Mouse (Mus musculus): ENCODE data around the gene Exoc6b. TPM values are rescaled to one million over a fixed set of nuclear protein-coding genes. Genes with fewer than 3 reads are reported as not detected.

Gene Exoc6b
- polyA plus RNA-seq, 1 experiment = 7.8 TPM

- peak overlapping the region; percentile 77 for H3K27ac ChIP-seq (ENCODE audit: control insufficient read depth, insufficient read depth, low read depth, low read length)
- peaks cover 35% of the 10 kb centered on the region for H3K4me1 ChIP-seq (ENCODE audit: control insufficient read depth, insufficient read depth, low read length)
- H3K27me3 ChIP-seq (ENCODE audit: control insufficient read depth, insufficient read depth, low read length) = peaks cover 2% of the 10 kb centered on the region; the same call in 1 of the 2 replicates
- H3K36me3 ChIP-seq (ENCODE audit: control insufficient read depth, insufficient read depth, low read length) = no peaks in the 10 kb centered on the region
- peak overlapping the region; percentile 80 for H3K4me3 ChIP-seq (ENCODE audit: control insufficient read depth, low read depth, low read length)
- TF ChIP-seq CTCF (IDR thresholded peaks at IDR 0.05; ENCODE audit: control insufficient read depth, insufficient read depth, insufficient replicate concordance, low read depth, low read length) = no peak
- TF ChIP-seq POLR2A (IDR thresholded peaks at IDR 0.05; ENCODE audit: control insufficient read depth, low read depth, low read length) = no peak
Observed at GRCm38 (mm10) chr6:84586551-84587200, 482.6 kb downstream of the Exoc6b start.

GRCm38 (mm10) chr6:84585686-84586300, 483.5 kb downstream of the Exoc6b start:
- H3K36me3 ChIP-seq (ENCODE audit: control insufficient read depth, insufficient read depth, low read length) = no peaks in the 10 kb centered on the region
- peak overlapping the region; percentile 71 for H3K4me3 ChIP-seq (ENCODE audit: control insufficient read depth, low read depth, low read length)
- peak overlapping the region; percentile 67 for H3K27ac ChIP-seq (ENCODE audit: control insufficient read depth, insufficient read depth, low read depth, low read length)
- peaks cover 2% of the 10 kb centered on the region; the same call in 1 of the 2 replicates for H3K27me3 ChIP-seq (ENCODE audit: control insufficient read depth, insufficient read depth, low read length)
- H3K4me1 ChIP-seq (ENCODE audit: control insufficient read depth, insufficient read depth, low read length) = peaks cover 35% of the 10 kb centered on the region
- TF ChIP-seq POLR2A (IDR thresholded peaks at IDR 0.05; ENCODE audit: control insufficient read depth, low read depth, low read length) (no peak), CTCF (IDR thresholded peaks at IDR 0.05; ENCODE audit: control insufficient read depth, insufficient read depth, insufficient replicate concordance, low read depth, low read length) (no peak)

DNA sequence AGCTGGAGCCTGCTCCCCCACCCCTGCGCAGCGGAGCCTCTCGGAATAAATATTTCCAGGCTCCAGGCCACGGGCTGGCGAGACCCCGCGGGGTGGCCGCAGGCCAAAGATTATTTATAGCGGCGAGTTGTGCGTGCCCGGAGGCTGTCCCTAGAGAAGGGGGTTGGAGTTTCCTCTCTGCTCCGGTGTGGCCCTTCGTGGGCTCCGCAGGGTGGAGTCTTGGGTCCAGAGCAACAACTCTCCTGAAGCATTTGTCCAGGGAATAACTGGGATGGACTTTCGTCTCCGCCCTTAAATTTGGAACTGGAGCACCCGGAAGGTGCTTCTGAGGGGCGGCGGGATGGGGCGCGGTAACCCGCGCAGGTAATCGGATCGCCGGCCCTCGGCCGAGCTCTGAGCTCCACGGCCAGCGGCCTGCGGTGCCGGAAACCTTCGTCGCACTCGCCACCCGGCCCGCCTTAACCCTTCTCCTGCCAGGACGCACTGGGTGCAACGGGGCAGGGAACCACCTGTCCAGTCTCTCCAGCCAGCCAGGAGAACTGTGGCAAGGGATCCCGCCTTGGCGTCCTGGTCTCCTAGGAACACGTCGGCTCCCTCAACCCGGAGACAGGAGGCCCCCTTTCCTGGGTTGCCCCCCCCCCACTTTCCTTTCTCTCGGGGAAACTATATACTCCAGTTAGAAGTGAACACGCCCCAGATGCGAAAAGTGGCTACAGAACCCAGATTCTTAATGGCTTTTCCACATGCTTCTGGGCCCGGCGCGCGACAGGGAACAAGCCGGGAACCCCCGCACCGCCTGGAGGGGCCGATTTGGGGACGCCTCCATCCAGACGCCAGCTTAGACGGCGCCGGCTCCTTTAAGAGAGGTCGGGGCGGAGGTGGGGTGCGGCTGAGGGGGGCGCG, 484.3 kb downstream of the Exoc6b start:
- Histone ChIP-seq H3K4me1 (ENCODE audit: control insufficient read depth, insufficient read depth, low read length) (peaks cover 35% of the 10 kb centered on the region), H3K4me3 (ENCODE audit: control insufficient read depth, low read depth, low read length) (peak overlapping the region; percentile 71), H3K36me3 (ENCODE audit: control insufficient read depth, insufficient read depth, low read length) (no peaks in the 10 kb centered on the region), H3K27me3 (ENCODE audit: control insufficient read depth, insufficient read depth, low read length) (peaks cover 2% of the 10 kb centered on the region; the same call in 1 of the 2 replicates), H3K27ac (ENCODE audit: control insufficient read depth, insufficient read depth, low read depth, low read length) (peak overlapping the region; percentile 79)
- TF ChIP-seq CTCF (IDR thresholded peaks at IDR 0.05; ENCODE audit: control insufficient read depth, insufficient read depth, insufficient replicate concordance, low read depth, low read length) (no peak), POLR2A (IDR thresholded peaks at IDR 0.05; ENCODE audit: control insufficient read depth, low read depth, low read length) (no peak)

DNA sequence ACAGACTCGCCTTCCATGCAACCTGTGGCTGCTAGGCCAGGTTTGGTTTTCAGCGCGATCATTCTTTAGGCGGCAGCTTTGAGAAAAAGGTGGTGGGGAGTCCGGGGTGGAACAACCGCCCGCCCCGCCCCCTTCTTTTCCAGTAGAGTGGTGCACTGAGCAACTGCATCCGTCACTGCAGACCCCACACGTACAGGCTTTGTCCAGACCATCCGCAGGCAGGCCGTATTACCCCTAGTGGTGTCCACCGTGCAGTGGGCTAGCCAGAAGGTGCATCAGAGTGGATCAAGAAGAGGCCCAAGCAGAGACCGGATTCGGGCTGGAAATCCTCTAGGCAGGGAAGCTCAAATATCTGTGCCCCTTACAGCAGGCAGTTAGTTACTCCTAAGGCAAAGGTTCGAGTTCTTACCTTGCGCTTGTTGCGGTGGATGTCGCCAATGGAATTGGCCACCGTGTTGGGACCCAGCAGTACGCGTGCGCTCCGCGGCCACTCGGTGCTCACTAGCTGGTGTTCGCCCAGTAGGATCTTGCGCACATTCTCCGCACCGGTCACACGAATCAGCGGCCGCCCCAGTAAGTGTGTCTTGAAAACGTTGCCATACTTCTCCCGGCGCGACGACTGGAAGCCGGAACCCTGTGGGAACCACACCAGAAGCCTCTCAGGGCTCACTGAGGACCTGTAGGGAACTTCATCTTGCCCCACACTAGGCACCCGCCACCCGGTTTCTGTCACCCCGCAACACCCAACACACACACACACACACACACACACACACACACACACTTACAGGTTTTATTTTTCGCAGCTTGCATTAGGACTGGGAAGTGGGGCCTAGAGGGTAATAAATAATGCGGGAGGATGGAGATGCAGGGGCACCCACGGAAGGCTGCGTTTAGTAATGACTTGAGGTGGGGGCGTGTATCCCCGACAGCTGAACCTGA, 485.2 kb downstream of the Exoc6b start:
- Histone ChIP-seq H3K4me1 (ENCODE audit: control insufficient read depth, insufficient read depth, low read length) (peaks cover 31% of the 10 kb centered on the region), H3K4me3 (ENCODE audit: control insufficient read depth, low read depth, low read length) (peak overlapping the region; percentile 71), H3K36me3 (ENCODE audit: control insufficient read depth, insufficient read depth, low read length) (no peaks in the 10 kb centered on the region), H3K27ac (ENCODE audit: control insufficient read depth, insufficient read depth, low read depth, low read length) (peak overlapping the region; percentile 74), H3K27me3 (ENCODE audit: control insufficient read depth, insufficient read depth, low read length) (peaks cover 2% of the 10 kb centered on the region; the same call in 1 of the 2 replicates)
- TF ChIP-seq CTCF (IDR thresholded peaks at IDR 0.05; ENCODE audit: control insufficient read depth, insufficient read depth, insufficient replicate concordance, low read depth, low read length) (no peak), POLR2A (IDR thresholded peaks at IDR 0.05; ENCODE audit: control insufficient read depth, low read depth, low read length) (no peak)

GRCm38 (mm10) chr6:84583371-84583770, 485.9 kb downstream of the Exoc6b start:
- no peak for TF ChIP-seq POLR2A (IDR thresholded peaks at IDR 0.05; ENCODE audit: control insufficient read depth, low read depth, low read length)
- no peak for TF ChIP-seq CTCF (IDR thresholded peaks at IDR 0.05; ENCODE audit: control insufficient read depth, insufficient read depth, insufficient replicate concordance, low read depth, low read length)
- H3K4me1 ChIP-seq (ENCODE audit: control insufficient read depth, insufficient read depth, low read length) = peaks cover 29% of the 10 kb centered on the region

GRCm38 (mm10) chr6:84582826-84583225, 486.5 kb downstream of the Exoc6b start:
- TF ChIP-seq CTCF (IDR thresholded peaks at IDR 0.05; ENCODE audit: control insufficient read depth, insufficient read depth, insufficient replicate concordance, low read depth, low read length) = no peak
- no peak for TF ChIP-seq POLR2A (IDR thresholded peaks at IDR 0.05; ENCODE audit: control insufficient read depth, low read depth, low read length)
- peaks cover 2% of the 10 kb centered on the region; the same call in 1 of the 2 replicates for H3K27me3 ChIP-seq (ENCODE audit: control insufficient read depth, insufficient read depth, low read length)
- H3K4me1 ChIP-seq (ENCODE audit: control insufficient read depth, insufficient read depth, low read length) = peaks cover 28% of the 10 kb centered on the region
- H3K4me3 ChIP-seq (ENCODE audit: control insufficient read depth, low read depth, low read length) = no peak overlapping the region
- no peaks in the 10 kb centered on the region for H3K36me3 ChIP-seq (ENCODE audit: control insufficient read depth, insufficient read depth, low read length)
- peak overlapping the region; percentile 74 for H3K27ac ChIP-seq (ENCODE audit: control insufficient read depth, insufficient read depth, low read depth, low read length)

More at GRCm38 (mm10) chr6:84583371-84583770, 485.9 kb downstream of the Exoc6b start:
- Histone ChIP-seq H3K27me3 (ENCODE audit: control insufficient read depth, insufficient read depth, low read length) (peaks cover 2% of the 10 kb centered on the region; the same call in 1 of the 2 replicates), H3K27ac (ENCODE audit: control insufficient read depth, insufficient read depth, low read depth, low read length) (peak overlapping the region; percentile 74), H3K36me3 (ENCODE audit: control insufficient read depth, insufficient read depth, low read length) (no peaks in the 10 kb centered on the region), H3K4me3 (ENCODE audit: control insufficient read depth, low read depth, low read length) (peak overlapping the region; percentile 59)

Data from testis, adult 2 months (tissue).